Mouse (Mus musculus) spleen, adult 2 months (tissue): ENCODE results near the gene Mrpl50. TPM values are rescaled to one million over a fixed set of nuclear protein-coding genes. Genes with fewer than 3 reads are reported as not detected.

Source experiments
- DNase-seq, 2 experiments: peaks; one replicate each; pipeline versions ENCODE4 v3.0.0 to v3.0.0-alpha.2; 2012 to 2021; ENCODE audit warnings: low spot score in 2 of 2, low read depth in 1 of 2
- H3K27ac ChIP-seq: fragments of 200-500 bp; 2 replicates; pipeline ENCODE4 v1.5.1; 2012; ENCODE audit warnings: low read length, inconsistent platforms; ENCODE audit not compliant: insufficient read depth
- H3K27me3 ChIP-seq: fragments of 200-500 bp; 2 replicates; pipeline ENCODE4 v1.6.1; 2012; ENCODE audit warnings: mild to moderate bottlenecking, moderate library complexity, low read length, inconsistent platforms; ENCODE audit not compliant: control insufficient read depth, insufficient read depth
- H3K36me3 ChIP-seq: fragments of 200-500 bp; 2 replicates; pipeline ENCODE4 v1.6.1; 2012; ENCODE audit warnings: mild to moderate bottlenecking, low read length, inconsistent platforms; ENCODE audit not compliant: control insufficient read depth, insufficient read depth
- H3K4me1 ChIP-seq: fragments of 200-500 bp; 2 replicates; pipeline ENCODE4 v1.6.1; 2011; ENCODE audit warnings: inconsistent platforms; ENCODE audit not compliant: control insufficient read depth, insufficient read depth, insufficient read length
- H3K4me3 ChIP-seq: fragments of 200-500 bp; 2 replicates; pipeline ENCODE4 v1.5.1; 2011; ENCODE audit warnings: mild to moderate bottlenecking, inconsistent platforms; ENCODE audit not compliant: insufficient read depth, insufficient read length; ENCODE audit errors: extremely low read depth
- CTCF ChIP-seq: fragments of 200-500 bp; IDR thresholded peaks from 2 replicates; pipeline ENCODE4 v1.5.1; 2011; ENCODE audit warnings: mild to moderate bottlenecking, inconsistent platforms; ENCODE audit not compliant: insufficient read depth, insufficient read length, insufficient replicate concordance; ENCODE audit errors: extremely low read depth
- POLR2A ChIP-seq: fragments of 200-500 bp; IDR thresholded peaks from 2 replicates; pipeline ENCODE4 v1.6.1; 2011; ENCODE audit warnings: low read depth, low read length, inconsistent platforms
- WGBS: fragments of 180-500 bp; shearing (Covaris S2); methylation state at CpG from one replicate; pipeline ENCODE4 v1.1.7; 2018; 5-methylcytosine and 5-hydroxymethylcytosine counted together
- polyA plus RNA-seq: library from polyadenylated mRNA; depleted of rRNA; stranded (reverse); fragments of >200 nt; gene quantifications from 2 replicates; pipeline ENCODE4 v1.2.3, GENCODE M21; 2012

Gene Mrpl50
- polyA plus RNA-seq, 1 experiment: 1.2 TPM

DNA sequence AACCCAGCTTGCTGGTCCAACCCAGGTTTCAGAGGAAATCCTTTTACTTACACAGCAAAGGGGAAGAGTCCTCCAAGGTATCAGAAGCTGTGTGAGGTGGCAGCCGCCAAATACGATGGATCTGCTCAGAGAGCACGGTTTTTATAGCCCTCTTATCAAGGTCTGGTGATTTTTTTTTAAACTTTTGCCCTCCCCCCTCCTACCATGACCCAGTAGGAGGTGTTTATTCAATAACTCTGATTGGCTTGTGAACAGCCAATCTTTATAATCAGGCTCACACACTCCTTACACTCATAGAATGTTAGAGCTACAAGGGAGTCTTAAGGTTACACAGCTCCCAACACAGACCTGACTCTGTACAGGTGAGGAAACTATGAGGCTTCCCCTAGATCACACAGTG lies 28.5 kb upstream of the Mrpl50 start, which contains the start of gene Aldob:
TSS of gene Aldob (minus strand) at position 164 of the 400 bp plus-strand sequence.
- Histone ChIP-seq H3K27ac (no peak within 1 kb of the TSS), H3K27me3 (no peaks in the 10 kb centered on the region), H3K4me3 (no peak within 1 kb of the TSS), H3K4me1 (no peaks in the 10 kb centered on the region), H3K36me3 (no peaks in the 10 kb centered on the region)
- WGBS: 47% methylated on average over 3 of the region's 3 CpGs
- DNase-seq: no peak
- TF ChIP-seq POLR2A: no peak
- no peak for TF ChIP-seq CTCF

DNA sequence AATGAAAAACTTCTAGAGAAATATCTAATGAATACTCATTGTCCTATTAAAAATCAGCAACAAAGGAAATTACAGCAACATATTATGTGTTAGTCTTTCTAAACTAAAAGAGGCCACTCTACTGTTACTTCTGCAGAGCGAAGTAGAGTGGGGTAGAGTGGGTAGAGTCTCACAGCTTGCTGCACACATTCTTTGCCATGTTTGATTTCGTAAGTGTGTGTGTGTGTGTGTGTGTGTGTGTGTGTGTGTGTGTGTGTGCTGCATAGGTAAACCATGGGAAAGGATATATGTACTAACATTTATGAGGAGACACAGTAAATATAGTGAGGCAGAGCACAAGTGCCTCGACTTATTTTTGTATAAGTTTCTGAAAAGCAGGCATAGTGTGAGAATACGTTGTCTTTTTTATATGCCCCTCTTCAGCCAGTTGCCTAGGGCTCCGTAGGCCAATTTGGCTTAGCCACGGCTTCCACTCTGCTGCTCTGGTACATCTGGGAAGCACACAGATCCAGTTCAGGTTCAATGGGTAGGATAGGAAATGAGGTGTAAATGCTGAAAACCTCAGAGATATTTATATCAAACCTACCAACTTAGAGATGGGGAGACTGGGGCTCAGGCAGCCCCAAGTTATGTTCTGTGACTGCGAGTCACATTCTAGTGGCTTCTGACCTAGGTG lies 26.8 kb upstream of the Mrpl50 start:
- H3K4me1 ChIP-seq: no peaks in the 10 kb centered on the region
- no peaks in the 10 kb centered on the region for H3K36me3 ChIP-seq
- TF ChIP-seq CTCF (no peak), POLR2A (no peak)
- H3K4me3 ChIP-seq: no peak overlapping the region
- no peak for DNase-seq
- H3K27me3 ChIP-seq: no peaks in the 10 kb centered on the region
- H3K27ac ChIP-seq: no peak overlapping the region
- 84% methylated on average over 7 of the region's 7 CpGs for WGBS

DNA sequence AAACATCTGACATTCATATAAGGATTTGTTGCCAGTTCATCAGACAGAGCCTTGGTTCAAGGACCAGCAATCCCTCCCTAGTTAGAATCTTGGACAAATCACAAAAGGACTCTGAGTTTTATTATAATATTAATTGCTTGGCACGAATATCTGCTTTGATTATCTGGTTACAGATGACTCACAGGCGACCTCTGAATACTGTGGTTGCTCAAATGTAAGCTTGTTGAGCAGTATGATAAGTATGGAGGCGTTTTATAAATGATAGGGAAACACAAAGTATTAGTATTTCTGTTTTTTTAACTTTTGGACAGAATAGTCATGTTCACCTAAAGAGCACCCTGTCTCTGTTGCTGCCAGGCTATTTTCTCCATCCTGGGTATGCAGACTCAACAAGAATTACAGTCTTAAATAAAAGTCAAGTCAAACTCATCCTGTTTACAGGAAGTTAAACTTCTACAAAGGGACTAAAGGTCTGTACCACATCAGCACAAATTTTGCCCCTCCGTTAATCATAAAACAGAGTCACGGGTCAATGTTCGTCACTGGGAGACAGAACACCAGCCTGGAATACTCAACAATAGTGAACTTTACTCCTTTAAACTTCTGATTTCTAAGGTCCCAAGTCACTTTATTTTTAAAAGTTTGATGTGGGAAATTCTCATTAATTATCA lies 26.1 kb upstream of the Mrpl50 start:
- no peak overlapping the region for H3K4me3 ChIP-seq
- no peak for DNase-seq

DNA sequence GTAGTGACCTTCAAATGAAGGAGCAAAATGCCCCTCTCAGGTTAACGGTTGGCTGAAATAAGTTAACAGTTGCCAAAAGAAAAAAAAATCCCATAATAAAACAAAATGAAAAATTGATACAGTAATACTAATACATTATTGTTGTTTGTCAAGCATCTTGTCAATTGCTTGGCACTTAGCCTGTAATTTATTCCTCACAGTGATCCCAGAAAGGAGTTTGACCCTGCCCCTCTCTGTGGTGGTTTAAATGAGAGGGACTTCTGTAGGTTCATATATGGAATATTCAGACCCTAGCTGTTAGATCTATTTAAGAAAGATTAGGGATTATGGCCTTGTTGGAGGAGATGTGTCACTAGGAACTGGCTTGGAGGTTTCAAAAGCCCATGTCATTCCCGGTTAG lies 25.1 kb upstream of the Mrpl50 start:
- no peaks in the 10 kb centered on the region for H3K27me3 ChIP-seq
- no peaks in the 10 kb centered on the region for H3K4me1 ChIP-seq
- no peak for DNase-seq
- no peaks in the 10 kb centered on the region for H3K36me3 ChIP-seq
- TF ChIP-seq POLR2A: no peak
- TF ChIP-seq CTCF: no peak
- no peak overlapping the region for H3K4me3 ChIP-seq
- H3K27ac ChIP-seq: no peak overlapping the region
- 82% methylated on average over 2 of the region's 2 CpGs for WGBS

More for the DNA sequence above, 26.1 kb upstream of the Mrpl50 start:
- H3K27me3 ChIP-seq: no peaks in the 10 kb centered on the region
- TF ChIP-seq POLR2A: no peak
- TF ChIP-seq CTCF: no peak
- H3K4me1 ChIP-seq: no peaks in the 10 kb centered on the region
- WGBS: 76% methylated on average over 6 of the region's 6 CpGs
- H3K27ac ChIP-seq: no peak overlapping the region
- H3K36me3 ChIP-seq: no peaks in the 10 kb centered on the region

DNA sequence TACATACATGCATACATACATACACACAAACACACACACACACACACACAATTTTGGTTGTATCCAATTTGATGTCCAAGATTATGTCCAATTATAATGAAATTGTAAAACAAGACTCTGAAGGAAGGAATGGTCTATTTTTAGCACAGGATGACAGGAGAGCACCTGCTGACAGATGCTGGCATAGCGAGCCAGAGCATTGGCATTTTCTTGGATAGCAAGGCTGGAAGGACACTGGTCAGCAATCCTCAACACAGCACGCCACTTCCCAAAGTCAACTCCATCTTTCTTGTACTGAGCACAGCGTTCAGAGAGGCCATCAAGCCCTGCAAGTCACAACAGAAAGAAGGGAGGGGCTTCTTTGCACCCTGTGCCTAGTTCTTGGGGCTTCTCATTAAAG lies 20.1 kb upstream of the Mrpl50 start:
- Histone ChIP-seq H3K4me3 (no peak overlapping the region), H3K36me3 (no peaks in the 10 kb centered on the region), H3K27me3 (no peaks in the 10 kb centered on the region), H3K4me1 (no peaks in the 10 kb centered on the region), H3K27ac (no peak overlapping the region)
- TF ChIP-seq CTCF (no peak), POLR2A (no peak)
- no peak for DNase-seq
- 83% methylated on average over 3 of the region's 3 CpGs for WGBS

DNA sequence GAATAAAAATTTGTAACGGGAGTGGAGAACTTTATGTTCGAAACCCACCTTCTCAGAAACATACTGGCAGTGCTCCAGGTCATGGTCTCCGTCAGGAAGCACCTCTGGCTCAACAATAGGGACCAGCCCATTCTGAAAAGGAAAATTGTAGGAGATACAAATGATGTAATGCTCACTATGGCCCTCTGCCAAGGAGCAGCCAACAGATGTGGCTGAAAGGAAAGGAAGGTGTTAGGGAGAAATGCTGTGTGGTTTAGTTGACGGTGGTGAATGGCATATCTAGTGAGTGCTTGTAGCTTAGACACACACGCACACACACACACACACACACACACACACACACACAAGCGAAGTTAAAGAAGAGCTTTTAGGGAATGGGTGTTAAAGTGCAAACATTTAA lies 18.8 kb upstream of the Mrpl50 start:
- DNase-seq: no peak
- no peak overlapping the region for H3K4me3 ChIP-seq
- TF ChIP-seq CTCF (no peak), POLR2A (no peak)
- H3K36me3 ChIP-seq: no peaks in the 10 kb centered on the region
- no peaks in the 10 kb centered on the region for H3K27me3 ChIP-seq
- WGBS: 65% methylated on average over 6 of the region's 6 CpGs
- H3K27ac ChIP-seq: no peak overlapping the region
- H3K4me1 ChIP-seq: no peaks in the 10 kb centered on the region

DNA sequence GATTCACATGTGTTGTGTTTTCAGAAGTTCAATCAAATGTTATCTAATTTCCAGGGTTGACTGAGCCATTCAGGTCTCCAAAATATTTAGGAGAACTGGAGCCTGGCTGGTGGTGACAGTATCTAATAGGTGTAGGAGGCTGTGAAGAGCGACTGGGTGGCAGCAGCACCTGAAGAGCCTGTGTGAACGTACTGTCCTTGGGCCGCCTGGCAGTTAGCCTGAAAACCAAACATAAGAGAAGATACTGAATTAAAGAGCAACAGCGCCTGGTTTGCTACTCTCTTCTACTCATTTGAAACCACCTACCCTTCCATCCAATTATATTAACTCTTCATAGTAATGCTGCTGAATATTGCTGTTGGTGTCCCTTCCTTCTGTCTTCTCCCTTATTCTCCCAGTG lies 15.8 kb upstream of the Mrpl50 start:
- 94% methylated on average over 4 of the region's 4 CpGs for WGBS
- H3K27me3 ChIP-seq: no peaks in the 10 kb centered on the region
- H3K36me3 ChIP-seq: no peaks in the 10 kb centered on the region
- TF ChIP-seq CTCF: no peak
- TF ChIP-seq POLR2A: no peak
- H3K27ac ChIP-seq: no peak overlapping the region
- no peak for DNase-seq
- H3K4me1 ChIP-seq: no peaks in the 10 kb centered on the region
- H3K4me3 ChIP-seq: no peak overlapping the region
